Mouse (Mus musculus) lung, adult 18-20 months (tissue): ENCODE results near the gene Mdm4.
"Not testable (repeated sequence)": the region's sequence is repeated elsewhere in the genome, so short reads cannot be mapped to it uniquely, and the experiment has no call there.

ENCODE experiments used
- DNase-seq, 2 experiments: peaks; one replicate each; pipeline ENCODE4 v3.0.0; 2022; ENCODE audit warnings: mixed read lengths in 2 of 2

The Mdm4 gene

DNA sequence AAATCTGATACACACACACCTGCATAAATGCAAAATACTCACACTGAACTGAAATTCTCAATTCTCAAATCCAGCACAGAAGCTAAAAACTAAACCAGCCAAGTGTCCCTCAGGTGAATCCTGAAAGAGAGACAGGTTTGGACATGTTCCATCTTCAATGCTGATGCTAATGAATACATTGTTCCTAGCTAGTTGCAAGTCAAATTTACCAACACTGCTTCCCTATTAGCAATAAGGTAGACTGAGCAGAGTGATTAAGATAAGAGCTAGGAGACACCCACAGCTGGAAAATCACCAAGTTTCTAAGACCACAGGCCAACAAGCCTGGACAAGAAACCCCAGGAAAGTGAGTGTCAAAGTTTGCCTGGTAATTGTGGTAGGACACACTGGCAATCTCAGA, 11.0 kb downstream of the Mdm4 start:
- DNase-seq: no peak

DNA sequence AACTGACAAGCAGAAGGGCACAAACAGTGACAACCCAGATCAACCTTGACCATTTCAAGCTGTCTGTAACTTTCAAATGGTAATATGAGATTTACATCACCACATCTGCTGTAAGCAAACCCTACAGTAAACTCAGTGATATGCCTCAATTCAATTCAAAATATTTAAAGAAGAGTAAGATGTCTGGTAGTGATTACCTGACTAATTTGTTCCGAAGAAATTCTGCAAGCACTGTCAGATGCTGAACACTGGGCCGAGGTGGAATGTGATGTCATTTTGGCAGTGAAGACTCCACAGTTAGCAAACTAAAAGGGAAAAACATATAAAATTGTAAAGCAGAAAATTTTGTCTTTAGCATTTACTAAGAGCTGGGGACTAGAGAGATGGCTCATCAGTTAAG, 11.8 kb downstream of the Mdm4 start:
- no peak for DNase-seq

- DNase-seq: no peak
These were observed 13.5 kb downstream of the Mdm4 start for GRCm38 (mm10) chr1:133016775-133017428.

DNA sequence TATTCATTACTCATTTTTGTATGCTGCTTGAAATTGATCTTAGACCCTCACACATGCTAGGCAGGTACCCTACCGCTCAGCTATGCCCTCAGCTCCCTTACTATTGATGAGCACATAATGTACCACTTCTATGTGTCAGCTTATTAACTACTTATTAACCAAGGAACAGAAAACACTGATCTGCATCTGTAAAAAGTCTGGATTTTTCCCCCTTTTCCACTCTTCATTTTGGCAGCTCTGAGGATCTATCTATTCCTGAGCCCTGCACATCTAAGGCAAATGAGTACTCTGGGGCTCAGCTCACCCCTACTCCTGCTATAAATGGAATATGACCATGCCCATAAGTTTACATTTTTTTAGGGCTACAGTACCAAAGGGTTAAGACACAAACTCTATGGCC, 16.2 kb downstream of the Mdm4 start:
- no peak for DNase-seq

DNA sequence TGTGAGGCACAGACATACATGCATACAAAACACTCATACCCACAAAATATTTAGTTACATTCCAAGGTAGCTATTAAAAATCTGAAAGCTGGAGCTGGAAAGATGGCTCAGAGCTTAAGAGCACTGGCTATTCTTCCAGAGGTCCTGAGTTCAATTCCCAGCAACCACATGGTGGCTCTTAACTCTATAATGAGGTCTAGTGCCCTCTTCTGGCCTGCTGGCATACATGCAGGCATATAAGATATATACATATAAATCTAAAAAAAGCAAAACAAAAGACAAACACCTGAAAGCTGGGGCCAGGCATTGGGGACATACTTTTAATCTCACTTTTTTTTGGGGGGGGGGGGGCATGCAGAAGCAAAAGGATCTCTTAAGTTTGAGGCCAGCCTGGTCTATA, 17.0 kb downstream of the Mdm4 start:
- no peak for DNase-seq

- peak in 1 of 2 experiments; percentile 8 for DNase-seq
These were observed 18.2 kb downstream of the Mdm4 start for GRCm38 (mm10) chr1:133011955-133012841.

DNA sequence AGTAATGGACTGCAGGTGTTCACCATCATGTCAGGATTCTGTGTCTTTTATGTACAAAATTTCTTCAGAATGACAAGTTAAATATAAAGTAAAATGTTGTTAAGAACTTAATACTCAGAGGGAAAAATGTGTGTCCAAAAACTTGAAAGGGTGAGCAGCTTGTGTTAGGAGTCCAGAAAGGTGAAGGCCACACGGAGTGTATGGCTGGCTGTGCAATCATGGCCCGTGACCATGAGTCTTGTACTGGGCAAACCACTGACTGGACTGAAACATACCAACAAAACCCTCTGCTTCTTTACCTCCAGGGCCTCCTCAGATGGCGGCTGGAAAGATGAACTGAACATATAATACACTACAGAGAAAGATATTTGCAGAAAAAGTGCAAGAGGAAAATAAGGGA, 23.8 kb downstream of the Mdm4 start:
- no peak for DNase-seq

GRCm38 (mm10) chr1:133000347-133000746, 30.0 kb downstream of the Mdm4 start:
- no peak for DNase-seq

DNA sequence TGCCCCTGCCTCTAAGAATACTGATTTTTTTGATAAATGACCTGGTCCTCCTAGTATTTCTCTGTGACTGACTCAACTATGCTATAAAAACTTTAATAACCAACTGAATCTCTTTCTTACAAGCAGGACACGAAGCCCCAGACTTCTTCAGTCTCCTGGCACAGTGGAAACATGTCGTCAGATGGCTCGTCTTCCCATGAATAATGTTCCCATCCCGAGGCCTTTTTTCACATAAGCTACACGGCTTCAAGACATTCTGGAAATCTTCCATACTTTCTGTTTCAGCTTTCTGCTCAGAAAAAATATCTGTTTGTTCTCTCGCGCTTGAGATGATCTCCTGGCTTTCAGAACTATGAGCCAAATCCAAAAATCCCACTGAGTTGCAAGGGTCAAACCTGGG, 38.8 kb downstream of the Mdm4 start:
- no peak for DNase-seq

GRCm38 (mm10) chr1:132990733-132991132, 39.6 kb downstream of the Mdm4 start:
- no peak for DNase-seq

GRCm38 (mm10) chr1:132988556-132989459, 41.6 kb downstream of the Mdm4 start:
- not testable (repeated sequence) for DNase-seq

GRCm38 (mm10) chr1:132982728-132983127, 47.6 kb downstream of the Mdm4 start:
- DNase-seq: peak in 1 of 2 experiments; percentile 29

DNA sequence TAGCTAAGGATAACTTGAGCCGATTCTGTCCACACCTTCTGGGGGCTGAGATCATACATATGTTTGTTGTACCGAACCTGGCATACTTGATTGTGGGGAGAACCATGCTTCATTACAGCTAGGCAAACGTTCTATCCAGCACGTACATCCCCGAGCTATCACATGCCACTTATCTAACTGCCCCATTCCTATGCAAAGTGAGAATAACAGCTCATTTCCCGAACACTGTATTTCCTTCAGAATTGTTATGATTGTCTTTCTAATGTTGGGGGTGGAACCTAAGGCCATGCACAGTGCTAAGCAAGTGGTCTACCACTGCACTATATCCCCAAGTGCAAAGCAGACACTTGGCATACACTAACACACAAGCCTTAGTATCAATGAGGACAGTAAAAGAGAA, 49.1 kb downstream of the Mdm4 start:
- no peak for DNase-seq

- DNase-seq: no peak
These were observed 53.0 kb downstream of the Mdm4 start for GRCm38 (mm10) chr1:132977402-132977801.

- peak; percentile 20 to 29 for DNase-seq
These were observed 61.7 kb downstream of the Mdm4 start for GRCm38 (mm10) chr1:132968659-132969058.

- no peak for DNase-seq
These were observed 65.7 kb downstream of the Mdm4 start for GRCm38 (mm10) chr1:132964691-132965090.

GRCm38 (mm10) chr1:132964106-132964505, 66.3 kb downstream of the Mdm4 start:
- no peak for DNase-seq

DNA sequence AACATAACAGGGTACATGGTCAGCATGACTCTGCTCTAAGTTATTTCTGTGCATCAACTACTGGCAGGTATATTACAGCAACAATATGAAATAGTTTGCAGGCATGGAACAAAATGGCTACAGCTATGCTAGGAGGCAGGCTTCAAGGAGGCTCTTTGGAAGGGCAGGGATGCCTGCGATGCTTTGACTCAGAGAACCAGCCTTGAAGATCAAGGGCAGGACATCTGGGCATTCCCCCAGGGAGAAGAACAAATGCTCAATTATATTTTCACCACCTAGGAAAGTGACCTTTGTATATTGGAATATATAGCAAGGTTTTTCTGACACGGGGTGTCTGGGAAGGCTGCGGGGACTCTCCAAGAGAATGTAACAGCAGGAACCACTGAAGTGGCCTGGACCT, 68.6 kb downstream of the Mdm4 start:
- DNase-seq: no peak

DNA sequence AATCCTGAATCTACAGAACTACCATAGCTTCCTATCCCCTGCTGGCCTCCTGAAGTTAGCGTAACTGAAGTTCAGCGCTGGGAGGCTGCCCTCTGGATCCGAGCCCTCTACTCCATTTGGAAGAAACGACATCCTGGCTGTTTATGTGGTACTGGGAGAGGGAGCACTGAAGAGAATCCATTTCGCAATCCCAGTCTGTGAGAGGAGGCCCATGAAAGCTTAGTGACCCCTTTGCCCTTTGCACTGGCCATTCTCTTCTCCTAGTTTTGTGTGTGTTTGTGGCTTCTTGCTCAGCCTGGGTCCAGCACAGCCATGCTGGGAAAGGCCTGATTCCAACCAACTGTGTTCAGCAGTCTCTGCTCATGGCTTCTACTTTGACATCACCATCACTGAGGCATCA, 73.6 kb downstream of the Mdm4 start:
- DNase-seq: no peak

- no peak for DNase-seq
These were observed 82.5 kb downstream of the Mdm4 start for GRCm38 (mm10) chr1:132947811-132948210.

DNA sequence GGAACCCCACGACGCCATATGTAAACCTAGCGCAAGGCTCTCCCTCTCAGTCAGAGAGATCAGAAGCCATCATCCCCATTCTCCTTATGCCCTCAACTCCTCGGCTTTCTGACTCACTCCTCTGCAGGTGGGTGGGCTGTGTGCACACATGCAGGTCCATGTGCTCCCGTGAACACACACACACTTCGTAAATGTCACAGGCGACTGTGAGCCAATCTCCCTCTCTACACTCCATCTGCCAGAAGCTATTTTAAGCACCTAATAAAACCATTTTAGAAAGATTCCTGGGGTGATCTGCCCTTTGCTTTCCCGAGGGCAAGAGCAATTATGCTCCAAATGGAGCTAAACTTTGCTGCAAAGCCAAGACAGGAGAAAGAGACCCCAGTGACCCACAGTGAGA, 84.5 kb downstream of the Mdm4 start:
- no peak for DNase-seq

DNA sequence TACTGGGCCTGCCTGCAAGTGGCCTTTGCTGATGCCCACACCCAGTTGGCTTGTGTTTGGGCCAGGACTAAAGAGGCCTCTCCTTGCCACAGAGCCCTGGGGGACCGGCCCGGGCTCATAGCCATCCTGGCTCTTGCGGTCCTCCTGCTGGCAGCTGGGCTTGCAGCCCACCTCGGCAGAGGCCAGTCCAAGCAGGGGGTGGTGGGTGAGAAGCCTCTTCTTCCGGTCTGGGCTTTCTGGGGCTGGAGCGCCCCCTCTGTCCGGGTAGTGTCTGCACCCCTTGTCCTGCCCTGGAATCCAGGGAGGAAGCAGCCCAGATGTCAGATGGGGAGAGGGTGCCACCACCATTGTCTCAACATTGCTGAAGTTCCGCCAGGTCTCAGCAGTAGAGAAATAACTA, 91.4 kb downstream of the Mdm4 start:
- DNase-seq: no peak
